In the genomic region with DNA sequence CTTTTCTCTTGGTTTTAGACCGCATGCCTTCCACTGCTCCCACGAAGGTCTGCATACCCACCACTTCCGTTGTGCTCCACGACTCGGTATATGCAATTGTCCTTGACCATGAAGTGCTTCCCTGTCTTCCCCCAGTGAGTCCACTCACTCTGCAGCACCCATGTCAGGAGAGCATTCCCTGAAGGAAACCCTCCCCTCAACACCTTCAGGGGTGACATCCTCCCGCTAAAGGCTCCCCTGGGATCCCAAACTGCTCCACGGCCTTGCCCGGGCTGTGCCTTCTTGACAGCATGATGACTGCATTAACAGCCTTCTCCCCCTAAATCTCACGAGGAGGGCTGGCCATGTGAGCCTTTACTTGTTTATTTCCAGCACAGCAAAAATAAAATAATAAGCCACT, we compare ENCODE assay signal across 16 mouse cellular contexts. TPM values are rescaled to one million over a fixed set of nuclear protein-coding genes. Genes with fewer than 3 reads are reported as not detected.
DNase-seq lines count a peak whose midpoint lies in the region.
"Had no signal": no experiment of that assay in that cellular context is flagged by ENCODE, and none has a peak within 500 bp of the region (broad histone marks: within the 10 kb centered on the region; RNA-seq: fewer than 3 reads in every experiment).

No protein-coding gene starts in this region.

- H3K27ac ChIP-seq in heart, embryonic 10.5 days = no peak overlapping the region

- H3K36me3 ChIP-seq in heart, embryonic 10.5 days = peaks cover 70% of the 10 kb centered on the region

- no peaks in the 10 kb centered on the region for H3K9me3 ChIP-seq in heart, embryonic 10.5 days
- H3K9me3 ChIP-seq: G1E had no signal

- no peaks in the 10 kb centered on the region for H3K27me3 ChIP-seq in heart, embryonic 10.5 days (ENCODE audit: insufficient read depth, poor library complexity, severe bottlenecking)
- H3K27me3 ChIP-seq: CH12.LX, Patski had no signal

- H3K4me3 ChIP-seq in heart, embryonic 10.5 days = no peak overlapping the region

- WGBS in heart, embryonic 10.5 days = 87% methylated on average over 9 of the region's 9 CpGs

- DNase-seq in heart, adult 11 months = peak; percentile 67
- DNase-seq in heart, embryonic 10.5 days (ENCODE audit: low spot score) = no peak
- DNase-seq: adrenal gland, adult 2 months; adrenal gland, adult 8-10 months; adrenal gland, postnatal 10 days; adrenal gland, postnatal 14 days; adrenal gland, postnatal 25 days; adrenal gland, postnatal 36 days; B cell, adult 2 months; cerebellum, adult 11 months; cerebellum, adult 11-12 months; cerebellum, adult 18-20 months; cerebellum, adult 2 months had no signal

- H3K4me1 ChIP-seq in heart, embryonic 10.5 days = no peaks in the 10 kb centered on the region

RNA-seq across cellular contexts. Expression of a gene that starts 25.7 kb away (rescaled TPM):
- polyA plus RNA-seq in heart, embryonic 10.5 days (2016; fragmentation: Nextera tagmentation; extraction: Ambion mirVana) = 37.6 and 47.0 TPM in 2 replicates
